Mouse (Mus musculus) liver, embryonic 16.5 days (tissue): Measurements from ENCODE around the gene Gosr2. TPM values are rescaled to one million over a fixed set of nuclear protein-coding genes. Genes with fewer than 3 reads are reported as not detected.

Experiments used
- ATAC-seq: fragments of 200-750 bp; cut with Nextera tagmentation; 2 replicates; pipeline ENCODE4 v1.8.0; 2017; ENCODE audit warnings: low read depth, mild to moderate bottlenecking, moderate number of reproducible peaks, moderate library complexity
- H3K27ac ChIP-seq: fragments of 300-500 bp; sonication (generic); 2 replicates; pipeline ENCODE4 v1.5.1; 2014; ENCODE audit warnings: mild to moderate bottlenecking, low read length
- H3K27me3 ChIP-seq: fragments of 300-500 bp; sonication (generic); 2 replicates; pipeline ENCODE4 v1.6.1; 2014; ENCODE audit warnings: low read depth, low read length, mixed read lengths; ENCODE audit not compliant: control insufficient read depth, insufficient read depth
- H3K36me3 ChIP-seq: fragments of 300-500 bp; sonication (generic); 2 replicates; pipeline ENCODE4 v1.6.1; 2014; ENCODE audit warnings: mild to moderate bottlenecking; ENCODE audit not compliant: control insufficient read depth, insufficient read depth
- H3K4me1 ChIP-seq: fragments of 300-500 bp; sonication (generic); 2 replicates; pipeline ENCODE4 v1.6.1; 2014; ENCODE audit warnings: low read depth, low read length, mixed read lengths; ENCODE audit not compliant: control insufficient read depth
- H3K4me2 ChIP-seq: fragments of 300-500 bp; sonication (generic); 2 replicates; pipeline ENCODE4 v1.6.1; 2014; ENCODE audit warnings: low read depth, low read length, mixed read lengths
- H3K4me3 ChIP-seq: fragments of 300-500 bp; sonication (generic); 2 replicates; pipeline ENCODE4 v1.5.1; 2014; ENCODE audit warnings: low read depth, mild to moderate bottlenecking, low read length
- H3K9ac ChIP-seq: fragments of 300-500 bp; sonication (generic); 2 replicates; pipeline ENCODE4 v1.6.1; 2014; ENCODE audit warnings: low read depth, low read length
- H3K9me3 ChIP-seq: fragments of 300-500 bp; sonication (generic); replicated peaks from 2 replicates; pipeline ENCODE4 v1.6.1; 2016; ENCODE audit warnings: low read length; ENCODE audit not compliant: control insufficient read depth
- WGBS: fragments of 180-500 bp; shearing (Covaris S2); extraction: QIAGEN DNeasy Blood & Tissue Kit; methylation state at CpG from one replicate; pipeline ENCODE4 v1.1.7; 2014; ENCODE audit not compliant: insufficient replicate concordance; 5-methylcytosine and 5-hydroxymethylcytosine counted together
- polyA plus RNA-seq: library from polyadenylated mRNA; unstranded; fragments of >200 nt; fragmentation: Nextera tagmentation; extraction: Ambion mirVana; gene quantifications from 2 replicates; pipeline ENCODE4 v1.2.1, GENCODE M21; 2015

The Gosr2 gene
- polyA plus RNA-seq, 1 experiment from 2014 or later: 36.4 TPM

DNA sequence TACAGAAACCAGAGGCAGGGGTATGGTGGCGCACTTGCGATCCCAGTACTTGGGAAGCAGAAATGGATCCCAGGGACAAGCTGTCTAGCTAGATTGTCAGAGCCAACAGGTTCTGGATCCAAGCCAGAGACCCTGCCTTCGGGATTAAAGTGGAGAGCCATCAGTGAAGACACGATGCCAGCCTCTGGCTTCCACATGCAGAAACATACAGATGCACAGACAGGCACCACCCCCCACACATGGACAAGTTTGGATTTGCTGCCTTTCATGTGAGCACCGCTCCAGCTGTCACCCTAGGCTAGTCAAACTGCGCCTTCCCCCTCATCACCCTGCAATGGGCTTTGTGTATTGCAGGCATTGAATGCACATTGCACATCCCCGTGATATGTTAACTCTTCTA is 39.5 kb downstream of the Gosr2 start:
- WGBS: 66% methylated on average over 7 of the region's 7 CpGs
- ATAC-seq: no peak
- Histone ChIP-seq H3K9me3 (no peaks in the 10 kb centered on the region), H3K4me3 (no peak overlapping the region), H3K4me2 (no peak overlapping the region), H3K27ac (no peak overlapping the region), H3K36me3 (no peaks in the 10 kb centered on the region), H3K9ac (no peak overlapping the region), H3K4me1 (no peaks in the 10 kb centered on the region), H3K27me3 (peaks cover 5% of the 10 kb centered on the region)

DNA sequence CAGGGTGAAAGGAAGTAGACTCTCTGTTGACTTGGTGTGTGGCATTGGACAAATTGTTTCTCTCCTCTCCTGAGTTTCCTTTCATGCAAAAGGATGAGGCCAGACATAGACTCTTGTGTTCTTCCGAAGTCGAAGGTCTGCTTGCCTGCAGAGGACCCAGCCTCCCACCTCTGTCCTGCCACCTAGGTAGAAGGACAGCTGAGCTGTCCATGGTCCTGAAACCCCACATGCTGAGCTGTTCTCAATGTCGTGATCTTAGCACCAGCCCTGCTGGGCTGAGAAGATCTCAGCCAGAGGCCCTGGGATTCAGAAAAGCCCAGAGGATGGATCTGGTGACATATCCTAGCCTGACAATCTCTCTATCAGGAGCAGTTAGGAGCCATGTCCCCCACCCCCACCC is 41.2 kb downstream of the Gosr2 start:
- no peaks in the 10 kb centered on the region for H3K4me1 ChIP-seq
- no peaks in the 10 kb centered on the region for H3K9me3 ChIP-seq
- no peak overlapping the region for H3K27ac ChIP-seq
- H3K36me3 ChIP-seq: no peaks in the 10 kb centered on the region
- H3K27me3 ChIP-seq: peaks cover 9% of the 10 kb centered on the region
- WGBS: 4% methylated on average over 3 of the region's 3 CpGs
- no peak overlapping the region for H3K9ac ChIP-seq
- ATAC-seq: no peak
- no peak overlapping the region for H3K4me2 ChIP-seq
- H3K4me3 ChIP-seq: no peak overlapping the region

DNA sequence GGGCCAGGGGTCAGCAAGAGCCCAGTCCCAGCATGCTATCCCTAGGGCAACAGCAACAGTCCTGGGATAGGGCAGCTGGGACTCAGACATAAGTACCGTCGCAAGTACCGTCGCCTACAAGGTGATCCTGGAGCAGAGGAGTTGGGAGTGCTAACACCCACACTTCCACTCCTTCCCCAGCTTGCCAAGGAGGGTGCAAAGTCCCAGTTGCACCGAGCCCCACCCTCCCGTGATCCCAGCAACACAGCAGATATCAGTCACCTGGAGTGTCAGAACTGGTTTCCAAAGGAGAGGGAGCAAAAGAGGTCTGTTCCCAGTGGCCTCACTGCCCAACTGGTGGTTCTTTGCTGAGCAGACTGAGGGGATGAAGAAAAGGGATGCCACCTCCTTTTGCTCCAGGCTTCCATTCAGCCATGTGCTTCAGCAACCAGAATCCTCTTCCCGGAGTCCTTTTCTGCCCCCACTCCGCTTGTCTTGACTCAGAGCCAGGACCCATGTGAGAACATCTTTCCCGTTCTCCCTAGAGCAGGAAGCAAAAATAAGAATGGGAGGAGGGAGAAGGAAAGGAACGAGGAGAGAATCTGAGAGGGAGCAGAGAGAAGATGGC is 44.2 kb downstream of the Gosr2 start:
- Histone ChIP-seq H3K9ac (no peak overlapping the region), H3K27ac (no peak overlapping the region), H3K4me3 (no peak overlapping the region), H3K4me1 (no peaks in the 10 kb centered on the region), H3K4me2 (no peak overlapping the region), H3K9me3 (no peaks in the 10 kb centered on the region), H3K36me3 (no peaks in the 10 kb centered on the region), H3K27me3 (peaks cover 37% of the 10 kb centered on the region)
- 55% methylated on average over 10 of the region's 10 CpGs for WGBS
- no peak for ATAC-seq

DNA sequence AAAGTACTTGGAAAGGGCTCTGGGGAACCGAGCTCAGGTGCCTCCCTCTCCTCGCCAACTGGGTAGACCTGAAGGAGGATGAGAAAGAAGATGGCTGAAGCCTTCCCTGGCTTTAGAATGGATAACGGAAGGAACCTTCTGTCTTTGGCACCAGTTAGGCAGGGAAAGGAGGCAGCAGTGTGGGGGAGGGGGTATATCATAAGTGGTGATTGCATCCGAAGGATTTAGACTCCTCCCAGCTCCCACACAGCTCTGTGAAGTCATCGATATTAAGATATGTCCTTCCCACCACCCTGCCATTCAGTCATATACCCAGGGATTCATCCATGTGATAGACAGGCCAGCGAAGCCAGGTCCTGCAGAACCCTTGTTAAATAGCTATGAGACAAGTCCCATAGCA is 46.3 kb downstream of the Gosr2 start:
- H3K9me3 ChIP-seq: no peaks in the 10 kb centered on the region
- peaks cover 49% of the 10 kb centered on the region for H3K27me3 ChIP-seq
- H3K9ac ChIP-seq: no peak overlapping the region
- H3K4me2 ChIP-seq: no peak overlapping the region
- no peak overlapping the region for H3K27ac ChIP-seq
- no peaks in the 10 kb centered on the region for H3K4me1 ChIP-seq
- WGBS: 55% methylated on average over 6 of the region's 6 CpGs
- no peaks in the 10 kb centered on the region for H3K36me3 ChIP-seq
- H3K4me3 ChIP-seq: no peak overlapping the region
- no peak for ATAC-seq

DNA sequence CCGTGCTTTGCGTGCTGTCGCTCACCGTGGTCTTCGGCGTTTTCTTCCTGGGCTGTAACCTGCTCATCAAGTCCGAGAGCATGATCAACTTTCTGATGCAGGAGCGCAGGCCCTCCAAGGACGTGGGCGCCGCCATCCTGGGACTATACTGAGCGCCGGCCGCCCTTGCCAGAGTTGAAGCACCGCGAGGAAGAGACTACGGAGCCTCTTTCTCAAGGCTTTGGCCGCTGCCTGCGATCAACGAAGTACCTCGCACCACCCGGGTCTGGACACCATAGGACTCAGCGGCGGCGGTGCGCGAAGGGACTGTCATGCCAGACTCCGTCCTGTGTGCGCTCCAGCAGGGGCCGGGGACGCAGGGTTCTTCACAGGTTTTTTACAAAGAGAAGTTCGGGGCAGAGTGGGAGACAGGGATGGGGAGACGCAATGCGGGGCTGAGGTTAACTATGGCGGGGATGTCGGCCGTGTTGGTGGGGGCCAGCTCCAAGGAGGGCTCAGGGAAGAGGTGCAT is 47.7 kb downstream of the Gosr2 start:
- Histone ChIP-seq H3K4me1 (no peaks in the 10 kb centered on the region), H3K9me3 (no peaks in the 10 kb centered on the region), H3K9ac (no peak overlapping the region), H3K27me3 (peaks cover 47% of the 10 kb centered on the region), H3K27ac (no peak overlapping the region), H3K4me3 (peak overlapping the region; percentile 15), H3K36me3 (no peaks in the 10 kb centered on the region), H3K4me2 (0 out of 2 replicates have a peak overlapping the region, but pooled peaks have one; percentile 25)
- 3% methylated on average over 37 of the region's 37 CpGs for WGBS
- ATAC-seq: no peak

DNA sequence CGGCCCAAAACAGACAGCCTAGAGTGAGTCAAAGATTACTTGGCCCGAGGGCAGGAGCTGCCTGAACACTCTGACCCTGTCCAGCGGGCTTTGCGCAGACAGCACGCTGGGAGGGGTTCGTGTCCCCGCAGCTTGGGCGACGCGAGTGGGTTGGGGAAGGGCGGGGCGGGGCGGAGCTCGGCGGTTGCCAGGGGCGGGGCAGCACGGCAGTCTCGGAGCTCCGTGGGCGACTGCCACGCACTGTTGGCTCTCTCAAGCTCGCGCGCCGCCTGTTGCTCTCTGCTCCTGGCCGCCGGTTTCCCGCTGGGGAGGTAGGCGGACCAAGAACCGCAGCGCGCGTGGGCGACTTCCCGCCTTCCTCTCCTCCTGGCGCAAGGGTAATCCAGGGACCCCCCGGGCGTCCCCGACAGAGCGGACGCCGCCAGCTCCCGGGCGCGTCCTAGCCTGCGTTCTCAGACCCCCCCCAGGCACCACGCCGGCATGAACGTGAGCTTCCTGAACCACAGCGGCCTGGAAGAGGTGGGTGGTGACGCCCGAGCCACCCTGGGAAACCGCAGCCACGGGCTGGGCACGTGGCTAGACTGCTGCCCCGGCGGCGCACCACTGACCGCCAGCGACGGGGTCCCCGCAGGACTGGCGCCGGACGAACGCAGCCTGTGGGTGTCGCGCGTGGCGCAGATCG is 48.3 kb downstream of the Gosr2 start, which contains the start of gene Rprml:
Gene Rprml, plus strand, starts transcription at position 270 of the 682 bp plus-strand sequence.
- ATAC-seq: no peak
- peaks cover 44% of the 10 kb centered on the region for H3K27me3 ChIP-seq

DNA sequence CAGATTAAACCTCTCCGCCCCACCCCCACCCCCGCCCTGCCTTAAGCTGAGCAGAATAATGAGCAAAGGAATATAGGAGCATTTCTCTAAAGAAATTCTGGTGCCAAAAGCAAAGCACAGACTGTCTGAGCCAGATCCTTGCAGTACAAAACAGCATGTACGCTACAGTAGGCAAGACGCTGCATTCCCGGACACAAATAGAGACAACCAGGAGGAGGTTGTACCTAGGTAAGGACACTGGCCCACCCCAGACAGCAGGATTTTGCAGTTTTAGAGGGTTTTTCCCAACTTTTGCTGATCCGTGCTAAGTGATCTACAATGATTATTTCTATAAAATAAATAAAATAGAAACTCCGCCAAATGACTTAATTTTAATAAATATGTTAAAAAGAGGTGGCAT is 49.0 kb downstream of the Gosr2 start:
- H3K9me3 ChIP-seq: no peaks in the 10 kb centered on the region
- no peak overlapping the region for H3K9ac ChIP-seq
- no peak for ATAC-seq
- peaks cover 44% of the 10 kb centered on the region for H3K27me3 ChIP-seq
- no peak overlapping the region for H3K4me2 ChIP-seq
- H3K36me3 ChIP-seq: no peaks in the 10 kb centered on the region
- H3K27ac ChIP-seq: no peak overlapping the region
- no peaks in the 10 kb centered on the region for H3K4me1 ChIP-seq
- H3K4me3 ChIP-seq: no peak overlapping the region
- 29% methylated on average over 7 of the region's 7 CpGs for whole genome bisulfite sequencing

More for the DNA sequence above, 48.3 kb downstream of the Gosr2 start, which contains the start of gene Rprml:
- WGBS: 2% methylated on average over 67 of the region's 71 CpGs
- no peaks in the 10 kb centered on the region for H3K9me3 ChIP-seq
- no peaks in the 10 kb centered on the region for H3K4me1 ChIP-seq
- no peaks in the 10 kb centered on the region for H3K36me3 ChIP-seq
- H3K4me2 ChIP-seq: peak within 1 kb of the TSS; percentile 25; the same call in 1 of the 2 replicates
- H3K27ac ChIP-seq: no peak within 1 kb of the TSS
- H3K9ac ChIP-seq: no peak within 1 kb of the TSS
- peak within 1 kb of the TSS; percentile 15 for H3K4me3 ChIP-seq

DNA sequence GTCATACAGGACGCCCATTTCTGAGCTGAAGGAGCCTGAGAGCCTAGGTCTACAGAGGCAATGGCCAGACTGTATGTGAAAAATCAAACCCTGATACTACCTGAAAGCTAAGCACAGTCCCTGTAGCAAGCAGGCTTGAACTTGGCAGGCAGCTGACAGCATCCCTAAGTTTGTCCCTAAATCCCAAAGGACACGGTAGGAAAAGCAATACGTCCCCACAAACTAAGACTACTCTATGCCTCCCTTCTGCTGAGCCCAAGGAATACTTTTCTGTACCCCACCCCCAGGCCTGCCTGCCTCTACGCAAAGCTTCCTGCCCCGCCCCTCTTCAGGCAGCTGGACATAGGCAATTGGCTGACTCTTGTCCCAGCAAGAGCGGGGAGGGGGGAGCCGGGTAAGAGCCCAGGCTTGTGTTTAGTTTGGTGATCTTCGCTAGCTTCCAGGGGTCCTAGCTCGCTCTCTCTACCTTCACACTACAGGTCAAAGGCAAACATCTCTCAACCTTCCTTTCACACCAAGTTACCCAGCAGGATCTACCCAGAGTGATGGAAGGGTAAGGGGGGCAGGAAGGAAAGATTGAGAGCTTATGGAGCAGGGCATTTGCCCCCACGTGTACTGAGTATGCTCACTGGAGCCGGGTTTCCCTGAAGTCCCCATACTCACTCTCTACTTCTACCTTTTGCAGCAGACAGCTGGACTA is 49.6 kb downstream of the Gosr2 start:
- H3K36me3 ChIP-seq: no peaks in the 10 kb centered on the region
- no peak overlapping the region for H3K4me3 ChIP-seq
- H3K9ac ChIP-seq: no peak overlapping the region
- no peak overlapping the region for H3K4me2 ChIP-seq
- H3K27me3 ChIP-seq: peaks cover 44% of the 10 kb centered on the region
- H3K9me3 ChIP-seq: no peaks in the 10 kb centered on the region
- no peak for ATAC-seq
- H3K27ac ChIP-seq: no peak overlapping the region
- no peaks in the 10 kb centered on the region for H3K4me1 ChIP-seq
- 8% methylated on average over 11 of the region's 11 CpGs for WGBS

DNA sequence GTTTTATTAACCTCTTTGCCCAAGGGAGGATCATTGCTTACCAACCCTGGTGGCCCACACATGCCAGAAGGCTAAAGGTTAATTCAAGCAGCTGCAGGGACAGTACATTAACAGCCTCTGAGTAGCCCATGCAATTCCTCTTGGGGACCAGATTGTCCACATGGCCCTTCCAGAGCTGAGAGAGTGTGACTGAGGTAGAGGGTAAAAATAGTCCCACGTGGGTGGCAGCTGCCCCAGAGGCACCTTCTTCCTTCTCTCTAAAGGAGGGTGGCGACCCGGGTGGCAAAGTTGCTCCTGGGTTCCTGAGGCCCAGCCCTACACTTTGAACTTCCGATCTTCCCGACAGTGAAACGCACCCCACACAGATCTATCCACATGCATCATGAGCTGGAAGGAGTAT is 51.4 kb downstream of the Gosr2 start:
- H3K9ac ChIP-seq: no peak overlapping the region
- no peak overlapping the region for H3K4me3 ChIP-seq
- H3K4me2 ChIP-seq: no peak overlapping the region
- H3K27ac ChIP-seq: no peak overlapping the region
- ATAC-seq: no peak
- 53% methylated on average over 6 of the region's 6 CpGs for WGBS
- H3K36me3 ChIP-seq: no peaks in the 10 kb centered on the region
- H3K27me3 ChIP-seq: peaks cover 38% of the 10 kb centered on the region
- no peaks in the 10 kb centered on the region for H3K9me3 ChIP-seq
- H3K4me1 ChIP-seq: no peaks in the 10 kb centered on the region
